Mouse (Mus musculus): Measurements from ENCODE around the gene Ncoa1.

- TF ChIP-seq CTCF (IDR thresholded peaks at IDR 0.05; ENCODE audit: low read depth, low read length) (no peak), GATA2 (IDR thresholded peaks at IDR 0.05; ENCODE audit: borderline replicate concordance, low read depth, low read length) (no peak), GATA1 (IDR thresholded peaks at IDR 0.05; ENCODE audit: borderline replicate concordance, low read length) (no peak)
These were observed 118.9 kb downstream of the Ncoa1 start for GRCm38 (mm10) chr12:4358100-4358499.

Data from G1E (cell line).